Mouse (Mus musculus): ENCODE data around the gene Aldoc. TPM values are rescaled to one million over a fixed set of nuclear protein-coding genes. Genes with fewer than 3 reads are reported as not detected.
A peak's percentile ranks its signal among the peaks of the same experiment; 100 is the strongest.

Gene Aldoc
- total and polyA plus RNA-seq, 2 experiments from 2014 or later: 15.1 to 32.5 TPM

DNA sequence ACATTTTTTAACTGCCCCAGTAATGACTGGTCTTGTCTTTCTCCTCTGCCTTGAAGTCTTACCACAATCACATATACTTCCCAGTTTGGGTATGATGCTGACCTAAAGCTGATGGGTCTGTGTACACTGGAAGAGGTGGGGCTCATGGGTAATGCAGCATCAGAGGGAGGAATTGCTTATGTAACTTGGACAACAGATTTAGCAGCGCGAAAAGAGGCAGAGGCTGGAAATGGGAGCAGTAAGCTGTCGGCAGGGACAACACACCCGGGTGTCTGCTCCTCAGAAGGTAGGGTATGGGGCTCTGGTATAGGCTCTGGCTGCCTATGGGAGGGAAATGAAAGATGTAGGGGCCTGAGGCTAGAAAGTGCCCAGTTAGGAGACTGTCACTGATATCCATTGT, 32.1 kb upstream of the Aldoc start, which contains the start of gene BC030499:
BC030499 (plus strand) TSS at position 188 of the 400 bp plus-strand sequence.
- Histone ChIP-seq H3K4me3 (ENCODE audit: low read depth, low read length) (no peak within 1 kb of the TSS), H3K36me3 (replicated peaks; ENCODE audit: control insufficient read depth, insufficient read depth, low read length) (peaks cover 71% of the 10 kb centered on the region), H3K9me3 (replicated peaks; ENCODE audit: control insufficient read depth, low read length) (no peaks in the 10 kb centered on the region), H3K27me3 (ENCODE audit: control insufficient read depth, insufficient read depth, low read length) (no peaks in the 10 kb centered on the region), H3K4me2 (ENCODE audit: low read depth, low read length) (no peak within 1 kb of the TSS), H3K9ac (replicated peaks; ENCODE audit: low read depth, low read length) (no peak within 1 kb of the TSS), H3K27ac (ENCODE audit: low read depth) (no peak within 1 kb of the TSS), H3K4me1 (ENCODE audit: control insufficient read depth, insufficient read depth) (no peaks in the 10 kb centered on the region)
- DNase-seq (ENCODE audit: low spot score) (no peak), ATAC-seq (ENCODE audit: insufficient read depth, low read depth) (no peak)
- TF ChIP-seq EP300 (IDR thresholded peaks at IDR 0.05; ENCODE audit: low read depth) (no peak), CTCF (IDR thresholded peaks at IDR 0.05; ENCODE audit: low read depth) (no peak)
- 85% methylated on average over 4 of the region's 4 CpGs for WGBS

DNA sequence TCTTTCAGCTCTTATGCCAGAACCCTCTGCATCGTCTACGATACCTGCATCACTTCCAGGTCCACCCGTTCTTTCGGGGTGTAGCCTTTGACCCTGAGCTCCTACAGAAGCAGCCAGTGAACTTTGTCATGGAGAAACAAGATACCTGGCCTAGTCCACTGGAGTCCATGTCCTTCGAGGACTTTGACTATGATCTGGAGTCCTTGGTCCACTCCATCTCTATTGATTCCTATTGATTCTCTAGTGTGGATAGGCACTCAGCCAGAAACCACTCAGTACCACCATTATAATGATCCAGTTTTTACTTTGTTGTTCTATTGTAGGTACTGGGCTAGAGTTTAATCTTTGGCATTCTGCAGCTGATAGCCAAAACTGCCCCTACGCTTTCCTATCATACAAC, 28.2 kb upstream of the Aldoc start:
- H3K4me2 ChIP-seq (ENCODE audit: low read depth, low read length): no peak overlapping the region
- 91% methylated on average over 6 of the region's 6 CpGs for WGBS
- no peaks in the 10 kb centered on the region for H3K4me1 ChIP-seq (ENCODE audit: control insufficient read depth, insufficient read depth)
- no peaks in the 10 kb centered on the region for H3K27me3 ChIP-seq (ENCODE audit: control insufficient read depth, insufficient read depth, low read length)
- peaks cover 34% of the 10 kb centered on the region for H3K36me3 ChIP-seq (replicated peaks; ENCODE audit: control insufficient read depth, insufficient read depth, low read length)
- TF ChIP-seq CTCF (IDR thresholded peaks at IDR 0.05; ENCODE audit: low read depth) (no peak), EP300 (IDR thresholded peaks at IDR 0.05; ENCODE audit: low read depth) (no peak)
- H3K4me3 ChIP-seq (ENCODE audit: low read depth, low read length): no peak overlapping the region
- ATAC-seq (ENCODE audit: insufficient read depth, low read depth) (no peak), DNase-seq (ENCODE audit: low spot score) (no peak)
- H3K9ac ChIP-seq (replicated peaks; ENCODE audit: low read depth, low read length): no peak overlapping the region
- no peaks in the 10 kb centered on the region for H3K9me3 ChIP-seq (replicated peaks; ENCODE audit: control insufficient read depth, low read length)
- no peak overlapping the region for H3K27ac ChIP-seq (ENCODE audit: low read depth)

DNA sequence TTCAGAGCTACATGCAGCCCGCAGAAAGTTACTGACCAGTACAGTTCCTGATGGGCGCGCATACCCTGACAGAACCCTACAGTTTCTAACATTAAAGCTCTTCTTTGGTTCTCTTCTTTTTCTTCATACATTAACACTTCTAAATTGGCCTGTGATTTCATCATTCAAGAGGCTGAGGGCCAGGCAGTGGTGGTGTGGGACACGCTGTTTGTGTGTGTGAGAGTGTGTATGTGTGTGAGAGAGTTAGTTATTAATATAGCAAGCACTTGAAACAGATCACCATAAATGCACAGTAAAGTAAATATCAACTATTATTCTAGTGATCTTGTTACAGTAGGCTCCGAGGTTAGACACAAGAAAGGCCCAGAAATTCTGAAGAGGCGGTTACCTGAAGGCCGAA, 21.9 kb upstream of the Aldoc start:
- Histone ChIP-seq H3K4me2 (ENCODE audit: low read depth, low read length) (peak overlapping the region; percentile 96), H3K4me1 (ENCODE audit: control insufficient read depth, insufficient read depth) (0 out of 2 replicates have a peak, but pooled peaks cover 8% of the 10 kb centered on the region), H3K9me3 (replicated peaks; ENCODE audit: control insufficient read depth, low read length) (no peaks in the 10 kb centered on the region), H3K9ac (replicated peaks; ENCODE audit: low read depth, low read length) (0 out of 2 replicates have a peak overlapping the region, but pooled peaks have one; percentile 28), H3K27ac (ENCODE audit: low read depth) (no peak overlapping the region), H3K36me3 (replicated peaks; ENCODE audit: control insufficient read depth, insufficient read depth, low read length) (peaks cover 20% of the 10 kb centered on the region), H3K27me3 (ENCODE audit: control insufficient read depth, insufficient read depth, low read length) (no peaks in the 10 kb centered on the region), H3K4me3 (ENCODE audit: low read depth, low read length) (peak overlapping the region; percentile 87)
- 65% methylated on average over 7 of the region's 7 CpGs for WGBS
- ATAC-seq (ENCODE audit: insufficient read depth, low read depth) (peak; percentile 15; the same call in 1 of the 2 replicates), DNase-seq (ENCODE audit: low spot score) (no peak)
- TF ChIP-seq CTCF (IDR thresholded peaks at IDR 0.05; ENCODE audit: low read depth): no peak

- Histone ChIP-seq H3K9ac (replicated peaks; ENCODE audit: low read depth, low read length) (peak within 1 kb of the TSS; percentile 73), H3K36me3 (replicated peaks; ENCODE audit: control insufficient read depth, insufficient read depth, low read length) (peaks cover 21% of the 10 kb centered on the region), H3K9me3 (replicated peaks; ENCODE audit: control insufficient read depth, low read length) (no peaks in the 10 kb centered on the region), H3K4me1 (ENCODE audit: control insufficient read depth, insufficient read depth) (0 out of 2 replicates have a peak, but pooled peaks cover 8% of the 10 kb centered on the region), H3K4me3 (ENCODE audit: low read depth, low read length) (peak within 1 kb of the TSS; percentile 87), H3K27me3 (ENCODE audit: control insufficient read depth, insufficient read depth, low read length) (no peaks in the 10 kb centered on the region), H3K27ac (ENCODE audit: low read depth) (peak within 1 kb of the TSS; percentile 74), H3K4me2 (ENCODE audit: low read depth, low read length) (peak within 1 kb of the TSS; percentile 96)
- ATAC-seq (ENCODE audit: insufficient read depth, low read depth) (peak; percentile 100), DNase-seq (ENCODE audit: low spot score) (peak; percentile 90)
- WGBS: under 1% methylated on average over 49 of the region's 49 CpGs
- TF ChIP-seq EP300 (IDR thresholded peaks at IDR 0.05; ENCODE audit: low read depth) (no peak), CTCF (IDR thresholded peaks at IDR 0.05; ENCODE audit: low read depth) (no peak)
These were observed 21.2 kb upstream of the Aldoc start, which contains the start of gene Spag5 for GRCm38 (mm10) chr11:78301357-78302084. Spag5 (plus strand) TSS chr11:78301529.

DNA sequence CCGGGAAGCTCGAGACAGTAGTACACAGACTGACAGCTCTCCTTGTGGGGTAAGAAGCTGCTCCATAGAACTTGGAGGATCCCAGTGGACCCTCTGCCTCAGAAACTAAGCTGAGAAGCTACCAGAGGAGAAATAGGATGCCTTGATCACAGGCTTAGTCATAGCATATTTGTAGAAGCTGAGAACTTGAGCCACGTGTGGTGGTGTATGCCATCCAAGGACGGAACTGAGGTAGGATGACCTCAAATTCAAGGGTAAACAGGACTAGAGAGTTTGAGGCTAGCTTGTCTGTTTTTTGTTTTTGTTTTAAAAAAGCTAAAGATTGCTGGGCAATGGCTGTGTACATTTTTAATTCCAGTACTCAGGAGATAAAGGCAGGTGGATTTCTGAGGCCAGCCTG, 17.5 kb upstream of the Aldoc start:
- no peak for DNase-seq (ENCODE audit: low spot score)
- Histone ChIP-seq H3K9me3 (replicated peaks; ENCODE audit: control insufficient read depth, low read length) (no peaks in the 10 kb centered on the region), H3K27ac (ENCODE audit: low read depth) (no peak overlapping the region), H3K9ac (replicated peaks; ENCODE audit: low read depth, low read length) (no peak overlapping the region), H3K4me3 (ENCODE audit: low read depth, low read length) (no peak overlapping the region), H3K4me2 (ENCODE audit: low read depth, low read length) (no peak overlapping the region), H3K4me1 (ENCODE audit: control insufficient read depth, insufficient read depth) (0 out of 2 replicates have a peak, but pooled peaks cover 8% of the 10 kb centered on the region), H3K36me3 (replicated peaks; ENCODE audit: control insufficient read depth, insufficient read depth, low read length) (peaks cover 44% of the 10 kb centered on the region), H3K27me3 (ENCODE audit: control insufficient read depth, insufficient read depth, low read length) (no peaks in the 10 kb centered on the region)
- TF ChIP-seq CTCF (IDR thresholded peaks at IDR 0.05; ENCODE audit: low read depth) (no peak), EP300 (IDR thresholded peaks at IDR 0.05; ENCODE audit: low read depth) (no peak)
- no peak for ATAC-seq (ENCODE audit: insufficient read depth, low read depth)
- WGBS: 77% methylated on average over 4 of the region's 4 CpGs

Data from heart, postnatal 0 days (tissue).